Mouse (Mus musculus) neural tube, embryonic 15.5 days (tissue): ENCODE measurements at regions not wholly inside any gene's neighbourhood (a gene's known extent, or its start where the extent isn't known, plus 50 kb on each side); places are given as distances from the start of the nearest gene placed in this dataset.

Experiments used
- ATAC-seq: fragments of 200-750 bp; cut with Nextera tagmentation; 2 replicates; pipeline ENCODE4 v1.8.0; 2017; ENCODE audit warnings: mild to moderate bottlenecking, moderate TSS enrichment, moderate library complexity; ENCODE audit not compliant: low FRiP score
- H3K27ac ChIP-seq: fragments of 300-500 bp; sonication (generic); replicated peaks from 2 replicates; pipeline ENCODE4 v1.5.1; 2015; ENCODE audit warnings: mild to moderate bottlenecking, inconsistent platforms
- H3K27me3 ChIP-seq: fragments of 300-500 bp; sonication (generic); replicated peaks from 2 replicates; pipeline ENCODE4 v1.6.1; 2015; ENCODE audit warnings: inconsistent platforms
- H3K36me3 ChIP-seq: fragments of 300-500 bp; sonication (generic); 2 replicates; pipeline ENCODE4 v1.6.1; 2015; ENCODE audit warnings: inconsistent platforms
- H3K4me1 ChIP-seq: fragments of 300-500 bp; sonication (generic); 2 replicates; pipeline ENCODE4 v1.6.1; 2015; ENCODE audit warnings: inconsistent platforms
- H3K4me2 ChIP-seq: fragments of 300-500 bp; sonication (generic); 2 replicates; pipeline ENCODE4 v1.6.1; 2015; ENCODE audit warnings: inconsistent platforms, mild to moderate bottlenecking, moderate library complexity
- H3K4me3 ChIP-seq: fragments of 300-500 bp; sonication (generic); replicated peaks from 2 replicates; pipeline ENCODE4 v1.5.1; 2015; ENCODE audit warnings: mild to moderate bottlenecking, inconsistent platforms
- H3K9ac ChIP-seq: fragments of 300-500 bp; sonication (generic); replicated peaks from 2 replicates; pipeline ENCODE4 v1.6.1; 2015; ENCODE audit warnings: mild to moderate bottlenecking, inconsistent platforms
- H3K9me3 ChIP-seq: fragments of 300-500 bp; sonication (generic); replicated peaks from 2 replicates; pipeline ENCODE4 v1.6.1; 2016; ENCODE audit warnings: inconsistent platforms
- WGBS: fragments of 180-500 bp; shearing (Covaris S2); methylation state at CpG from one replicate; pipeline ENCODE4 v1.1.7; 2015; ENCODE audit warnings: mixed read lengths; 5-methylcytosine and 5-hydroxymethylcytosine counted together

DNA sequence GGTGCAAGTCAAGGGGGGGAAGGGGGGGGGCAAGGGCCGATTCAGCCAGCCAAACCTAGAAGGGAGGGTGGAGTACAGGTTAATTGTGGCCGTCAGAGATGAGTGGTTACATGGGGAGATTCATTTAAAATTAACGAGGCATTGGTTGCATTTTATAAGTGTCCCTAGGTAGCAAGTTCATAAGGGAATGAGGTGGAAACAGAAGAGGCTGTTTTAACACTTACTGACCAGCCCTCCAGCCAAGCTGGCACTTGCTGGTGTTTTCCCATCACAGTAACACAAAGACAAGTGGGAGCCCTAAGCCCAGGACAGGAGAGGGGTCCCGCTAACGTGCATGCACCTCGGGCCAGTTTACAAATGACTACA, 309.1 kb upstream of the Jarid2 start:
- no peaks in the 10 kb centered on the region for H3K36me3 ChIP-seq
- H3K9ac ChIP-seq: no peak overlapping the region
- H3K27me3 ChIP-seq: 0 out of 2 replicates have a peak, but pooled peaks cover 6% of the 10 kb centered on the region
- no peak for ATAC-seq
- no peak overlapping the region for H3K4me3 ChIP-seq
- H3K27ac ChIP-seq: no peak overlapping the region
- no peak overlapping the region; the same call in 1 of the 2 replicates for H3K4me2 ChIP-seq
- H3K4me1 ChIP-seq: peaks cover 19% of the 10 kb centered on the region
- no peaks in the 10 kb centered on the region for H3K9me3 ChIP-seq
- 18% methylated on average over 6 of the region's 6 CpGs for WGBS

DNA sequence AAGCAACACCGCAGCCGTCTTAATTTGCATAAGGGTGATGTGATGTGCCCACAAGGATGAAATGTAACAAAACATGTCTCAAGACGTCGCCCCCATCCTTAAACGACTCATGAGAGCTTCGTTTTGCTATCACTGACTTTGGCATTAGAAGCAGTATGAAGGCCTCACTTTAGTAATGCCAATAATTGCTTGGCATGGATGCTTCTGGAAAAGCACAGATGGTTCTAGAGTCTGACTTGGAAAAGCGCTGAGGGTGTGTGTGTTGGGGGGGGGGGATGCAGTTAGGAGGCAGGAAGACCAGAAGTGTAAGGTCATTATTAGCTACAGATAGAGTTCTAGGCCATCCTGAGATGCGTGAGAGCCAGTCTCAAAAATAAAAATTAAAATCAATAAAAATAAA, 308.3 kb upstream of the Jarid2 start:
- no peak overlapping the region for H3K4me2 ChIP-seq
- no peak overlapping the region for H3K9ac ChIP-seq
- H3K4me3 ChIP-seq: no peak overlapping the region
- H3K27ac ChIP-seq: no peak overlapping the region
- H3K9me3 ChIP-seq: no peaks in the 10 kb centered on the region
- no peaks in the 10 kb centered on the region for H3K36me3 ChIP-seq
- ATAC-seq: no peak
- WGBS: 93% methylated on average over 8 of the region's 8 CpGs
- H3K4me1 ChIP-seq: peaks cover 18% of the 10 kb centered on the region
- H3K27me3 ChIP-seq: 0 out of 2 replicates have a peak, but pooled peaks cover 4% of the 10 kb centered on the region

DNA sequence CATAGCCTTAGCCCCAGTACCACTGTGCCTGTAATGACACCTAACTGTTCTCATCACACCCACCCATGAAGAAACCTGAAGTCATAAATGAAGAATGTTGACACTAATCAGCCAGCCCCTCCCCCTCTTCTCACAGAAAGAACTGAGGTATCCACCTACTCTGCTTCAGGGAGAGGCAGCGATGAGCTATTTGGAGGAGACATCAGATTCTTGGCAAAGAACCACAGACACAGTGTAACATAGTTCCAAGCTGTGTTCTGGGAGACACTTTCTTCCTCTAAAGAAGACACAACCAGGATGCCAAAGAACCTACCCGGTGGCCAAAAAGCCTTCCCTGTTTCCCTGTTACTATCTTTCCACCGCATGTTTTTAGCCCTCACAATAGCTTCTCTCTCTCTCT, 307.8 kb upstream of the Jarid2 start:
- 86% methylated on average over 3 of the region's 3 CpGs for WGBS
- ATAC-seq: no peak
- Histone ChIP-seq H3K27ac (no peak overlapping the region), H3K27me3 (0 out of 2 replicates have a peak, but pooled peaks cover 3% of the 10 kb centered on the region), H3K9me3 (no peaks in the 10 kb centered on the region), H3K4me1 (peaks cover 16% of the 10 kb centered on the region), H3K4me2 (no peak overlapping the region), H3K36me3 (no peaks in the 10 kb centered on the region), H3K9ac (no peak overlapping the region), H3K4me3 (no peak overlapping the region)

DNA sequence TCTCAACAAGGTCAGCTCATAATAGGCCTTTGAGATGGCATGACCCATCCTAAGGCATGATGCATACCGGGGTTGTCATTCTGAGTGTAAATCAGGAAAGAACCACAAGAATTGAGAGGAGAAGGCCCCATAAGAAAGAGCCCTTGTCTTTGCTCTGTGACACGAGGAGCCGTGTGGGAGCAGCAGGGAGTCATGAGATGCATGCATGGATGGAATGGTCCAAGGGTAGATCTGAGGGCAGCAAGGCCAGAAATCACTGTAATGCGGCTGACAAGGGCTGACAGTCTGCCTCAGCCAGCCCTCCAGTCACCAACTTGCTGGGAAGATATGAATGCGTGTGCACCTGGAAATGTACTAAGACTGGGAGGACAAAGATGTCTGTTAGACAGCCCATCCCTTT, 307.4 kb upstream of the Jarid2 start:
- Histone ChIP-seq H3K36me3 (no peaks in the 10 kb centered on the region), H3K9ac (no peak overlapping the region), H3K27me3 (0 out of 2 replicates have a peak, but pooled peaks cover 3% of the 10 kb centered on the region), H3K4me2 (no peak overlapping the region), H3K4me3 (no peak overlapping the region), H3K27ac (no peak overlapping the region), H3K9me3 (no peaks in the 10 kb centered on the region), H3K4me1 (peaks cover 13% of the 10 kb centered on the region)
- WGBS: 59% methylated on average over 5 of the region's 5 CpGs
- ATAC-seq: no peak

DNA sequence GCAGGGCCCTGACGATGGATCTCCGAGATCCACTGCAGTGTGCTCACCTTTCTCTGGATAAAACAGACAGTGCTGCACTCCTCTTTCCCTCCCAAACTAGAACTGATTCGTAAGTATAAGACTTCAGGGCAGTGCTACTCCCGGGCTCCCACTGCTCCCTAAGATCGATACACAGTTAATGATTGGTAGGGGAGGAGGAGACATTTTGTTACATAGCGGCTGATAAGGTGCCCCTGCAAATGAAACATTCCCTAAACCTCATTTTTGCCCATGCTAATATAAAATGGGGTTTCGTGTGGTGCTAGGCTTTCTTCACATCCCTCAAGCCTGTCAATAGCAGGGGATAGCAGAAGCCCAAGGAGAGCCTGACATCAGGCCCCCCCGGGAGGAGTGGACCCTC, 298.8 kb upstream of the Jarid2 start:
- 86% methylated on average over 8 of the region's 8 CpGs for WGBS

DNA sequence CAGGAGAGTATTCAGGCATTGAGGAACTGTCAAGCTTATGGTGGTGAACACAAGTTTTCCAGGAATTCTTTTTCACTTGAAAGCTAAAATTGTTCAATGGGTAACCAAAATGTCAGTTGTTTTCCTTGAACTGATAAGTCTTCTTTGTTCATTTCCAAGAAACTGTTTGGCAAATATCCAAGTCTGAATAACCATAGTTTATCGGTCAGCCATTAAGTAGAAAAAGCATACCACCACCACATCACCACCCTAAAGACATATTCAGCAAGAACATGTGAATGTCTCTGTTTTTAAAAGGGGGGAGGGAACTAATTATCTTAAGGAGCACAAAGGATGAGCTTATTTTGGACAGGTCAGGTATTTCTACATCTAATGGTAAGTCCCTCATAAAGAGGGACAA, 291.6 kb upstream of the Jarid2 start:
- H3K9me3 ChIP-seq: no peaks in the 10 kb centered on the region
- no peak overlapping the region for H3K27ac ChIP-seq
- H3K27me3 ChIP-seq: no peaks in the 10 kb centered on the region
- ATAC-seq: no peak
- no peaks in the 10 kb centered on the region for H3K36me3 ChIP-seq
- no peak overlapping the region for H3K9ac ChIP-seq
- H3K4me1 ChIP-seq: no peaks in the 10 kb centered on the region
- H3K4me3 ChIP-seq: no peak overlapping the region
- 91% methylated on average over 1 of the region's 1 CpGs for WGBS
- H3K4me2 ChIP-seq: no peak overlapping the region

More for the DNA sequence above, 298.8 kb upstream of the Jarid2 start:
- Histone ChIP-seq H3K27me3 (no peaks in the 10 kb centered on the region), H3K4me3 (no peak overlapping the region), H3K36me3 (no peaks in the 10 kb centered on the region), H3K27ac (no peak overlapping the region), H3K9me3 (no peaks in the 10 kb centered on the region), H3K4me1 (no peaks in the 10 kb centered on the region), H3K4me2 (no peak overlapping the region), H3K9ac (no peak overlapping the region)
- ATAC-seq: no peak

DNA sequence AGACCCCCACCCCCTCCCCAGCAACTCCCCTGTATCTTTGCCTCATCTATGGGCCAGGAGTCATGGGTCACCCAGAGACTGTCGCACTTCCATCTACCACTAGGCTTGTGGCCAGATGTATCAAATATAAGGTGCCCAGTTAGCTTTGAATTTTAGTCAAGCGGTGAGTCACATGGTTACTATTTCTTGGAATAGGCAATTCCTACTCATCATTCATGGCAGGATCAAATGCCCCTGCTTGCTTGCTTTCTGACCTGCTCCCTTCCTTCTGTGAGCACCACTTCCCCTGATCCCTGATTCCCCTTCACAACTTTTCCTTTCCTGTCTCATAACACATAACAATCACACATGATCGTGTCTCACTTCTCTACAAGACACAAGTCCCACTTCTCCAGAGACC, 288.2 kb upstream of the Jarid2 start:
- Histone ChIP-seq H3K36me3 (no peaks in the 10 kb centered on the region), H3K4me2 (no peak overlapping the region), H3K4me1 (no peaks in the 10 kb centered on the region), H3K4me3 (no peak overlapping the region), H3K9ac (no peak overlapping the region), H3K27ac (no peak overlapping the region), H3K27me3 (no peaks in the 10 kb centered on the region), H3K9me3 (no peaks in the 10 kb centered on the region)
- 82% methylated on average over 3 of the region's 3 CpGs for WGBS
- ATAC-seq: no peak

DNA sequence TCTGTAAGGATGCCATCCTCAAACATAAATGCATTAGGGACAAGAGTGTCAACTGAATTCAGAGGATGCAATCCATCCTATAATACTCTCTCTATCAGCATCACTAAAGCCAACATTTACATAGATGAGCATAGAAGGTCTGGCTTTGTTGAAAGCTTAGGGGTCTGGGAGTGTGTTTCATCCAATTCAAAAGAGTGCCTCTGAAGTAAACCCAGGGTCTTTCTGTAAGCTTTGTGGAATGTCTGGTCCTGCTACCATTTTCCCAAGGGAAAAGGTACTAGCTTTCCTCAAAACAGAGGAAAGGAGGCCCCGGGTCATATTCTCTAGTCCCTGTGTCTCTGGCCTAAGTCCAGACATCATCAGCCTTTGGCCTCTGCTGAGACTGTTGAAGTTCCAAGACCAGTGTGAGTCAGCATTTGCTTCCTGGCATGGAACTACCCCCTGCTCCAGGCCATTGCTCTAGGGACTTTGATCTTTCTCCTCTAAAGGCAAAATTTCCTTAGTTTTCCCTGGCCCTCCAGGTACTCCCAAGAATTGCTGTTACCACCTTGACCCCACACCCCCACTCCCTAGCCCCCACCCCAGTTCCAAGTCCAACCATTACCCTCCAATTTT, 280.0 kb upstream of the Jarid2 start:
- ATAC-seq: no peak
- WGBS: 77% methylated on average over 1 of the region's 1 CpGs
- Histone ChIP-seq H3K4me2 (no peak overlapping the region), H3K4me3 (no peak overlapping the region), H3K9ac (no peak overlapping the region), H3K36me3 (no peaks in the 10 kb centered on the region), H3K9me3 (no peaks in the 10 kb centered on the region), H3K27ac (no peak overlapping the region), H3K27me3 (no peaks in the 10 kb centered on the region), H3K4me1 (no peaks in the 10 kb centered on the region)

DNA sequence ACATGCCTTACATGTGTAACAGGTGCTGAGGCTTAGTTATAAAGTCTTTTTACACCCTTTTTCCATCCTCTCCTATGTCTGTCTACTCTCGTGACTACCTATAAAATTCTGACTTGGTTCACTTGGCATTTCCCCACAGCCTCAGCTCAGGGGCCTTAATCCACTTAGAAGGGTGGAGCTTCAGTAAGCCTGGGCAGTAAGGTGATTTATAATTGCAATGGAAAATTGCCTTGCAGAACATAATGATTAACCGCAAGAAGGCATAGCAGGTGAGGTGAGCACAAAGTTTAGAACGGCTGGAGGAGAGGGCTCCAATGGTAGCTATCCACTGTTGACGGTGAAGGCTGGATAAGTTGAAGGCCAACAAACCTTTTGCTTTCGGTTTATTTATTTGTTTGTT, 278.1 kb upstream of the Jarid2 start:
- no peaks in the 10 kb centered on the region for H3K4me1 ChIP-seq
- WGBS: 89% methylated on average over 5 of the region's 5 CpGs
- H3K9me3 ChIP-seq: no peaks in the 10 kb centered on the region
- no peaks in the 10 kb centered on the region for H3K36me3 ChIP-seq
- H3K4me2 ChIP-seq: no peak overlapping the region
- H3K27me3 ChIP-seq: no peaks in the 10 kb centered on the region
- no peak for ATAC-seq
- no peak overlapping the region for H3K4me3 ChIP-seq
- H3K27ac ChIP-seq: no peak overlapping the region
- no peak overlapping the region for H3K9ac ChIP-seq

DNA sequence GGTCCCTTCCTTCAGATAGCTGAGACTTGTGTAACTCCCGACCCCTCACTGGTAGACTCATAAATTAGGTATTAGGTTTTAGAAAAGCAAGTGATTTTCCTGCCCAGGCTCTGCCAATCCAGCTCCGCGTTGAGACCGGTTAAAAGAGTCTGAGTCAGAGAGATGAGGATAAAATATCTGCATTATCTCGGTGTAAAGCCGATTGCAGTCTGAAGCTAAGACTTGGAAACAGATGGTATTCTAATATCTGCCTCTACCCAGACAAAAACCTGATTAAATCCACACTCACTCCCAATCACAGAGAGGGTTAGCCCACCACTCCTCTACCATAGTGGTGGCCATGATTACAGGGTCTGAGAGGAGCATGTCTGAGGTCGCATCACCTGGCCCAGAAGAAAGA, 276.1 kb upstream of the Jarid2 start:
- H3K27ac ChIP-seq: no peak overlapping the region
- no peak for ATAC-seq
- H3K27me3 ChIP-seq: no peaks in the 10 kb centered on the region
- 61% methylated on average over 7 of the region's 7 CpGs for WGBS
- no peaks in the 10 kb centered on the region for H3K9me3 ChIP-seq
- no peak overlapping the region for H3K4me2 ChIP-seq
- no peaks in the 10 kb centered on the region for H3K4me1 ChIP-seq
- H3K4me3 ChIP-seq: no peak overlapping the region
- no peak overlapping the region for H3K9ac ChIP-seq
- H3K36me3 ChIP-seq: no peaks in the 10 kb centered on the region

DNA sequence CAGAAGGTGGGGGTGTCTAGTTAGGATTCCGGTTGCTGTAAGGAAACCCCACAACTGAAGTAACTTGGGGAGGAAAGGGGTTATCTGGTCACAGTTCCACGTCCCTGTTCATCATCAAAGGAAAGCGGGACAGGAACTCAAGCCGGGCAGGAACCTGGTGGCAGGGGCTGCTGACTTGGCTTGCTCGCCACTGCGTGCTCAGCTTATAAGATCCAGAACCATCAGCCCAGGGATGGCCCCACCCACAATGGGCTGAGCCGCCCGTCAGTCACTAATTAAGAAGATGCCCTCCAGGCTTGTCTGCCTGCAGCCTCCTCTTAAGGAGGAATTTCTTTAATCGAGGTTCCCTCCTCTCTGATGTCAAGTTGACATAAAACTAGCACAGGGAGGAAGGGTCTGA, 275.1 kb upstream of the Jarid2 start:
- Histone ChIP-seq H3K4me1 (no peaks in the 10 kb centered on the region), H3K9me3 (no peaks in the 10 kb centered on the region), H3K9ac (no peak overlapping the region), H3K27ac (no peak overlapping the region), H3K4me2 (no peak overlapping the region), H3K36me3 (no peaks in the 10 kb centered on the region), H3K27me3 (no peaks in the 10 kb centered on the region), H3K4me3 (no peak overlapping the region)
- 59% methylated on average over 9 of the region's 9 CpGs for WGBS
- ATAC-seq: no peak

DNA sequence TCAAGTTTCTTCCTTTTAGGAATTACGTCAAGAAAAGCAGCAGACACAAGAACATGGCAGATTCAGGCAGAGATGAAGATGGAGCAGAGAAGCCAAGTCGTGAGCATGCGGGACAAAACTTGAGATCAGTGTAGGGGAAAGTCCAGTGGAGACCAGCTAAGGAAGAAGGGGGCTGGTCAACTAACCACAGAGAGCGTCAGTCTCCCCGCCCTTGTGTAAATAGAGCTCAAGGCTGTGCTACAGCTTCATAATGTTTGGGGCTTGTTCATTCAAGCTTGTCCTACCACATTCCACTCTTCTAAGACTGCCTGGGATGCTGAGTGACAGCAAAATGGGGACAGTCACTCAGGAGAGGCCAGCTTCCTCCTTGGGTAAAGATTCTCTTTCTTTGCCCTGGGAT, 274.1 kb upstream of the Jarid2 start:
- Histone ChIP-seq H3K36me3 (no peaks in the 10 kb centered on the region), H3K4me1 (no peaks in the 10 kb centered on the region), H3K27me3 (no peaks in the 10 kb centered on the region), H3K9ac (no peak overlapping the region), H3K9me3 (no peaks in the 10 kb centered on the region), H3K27ac (no peak overlapping the region), H3K4me2 (no peak overlapping the region), H3K4me3 (no peak overlapping the region)
- no peak for ATAC-seq
- WGBS: 84% methylated on average over 5 of the region's 5 CpGs

DNA sequence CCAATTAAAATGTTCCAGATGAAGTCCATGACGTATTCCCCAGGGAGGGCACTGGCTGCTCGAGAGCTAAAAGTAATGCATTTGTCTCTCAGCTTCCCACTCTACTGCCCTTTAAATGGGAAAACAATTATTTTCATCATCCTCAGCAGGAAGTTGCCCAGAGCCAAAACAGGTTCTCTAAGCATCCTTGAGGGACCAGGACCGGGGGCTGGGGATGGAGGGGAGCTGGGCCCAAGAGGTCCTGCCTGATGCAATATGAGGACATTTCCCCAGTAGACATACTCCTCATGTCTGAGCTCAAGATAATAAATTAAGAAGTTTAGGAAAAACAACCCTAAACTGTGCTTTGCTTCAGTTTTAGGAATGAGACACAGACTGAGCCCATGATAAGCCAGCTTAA, 270.5 kb upstream of the Jarid2 start:
- Histone ChIP-seq H3K9me3 (no peaks in the 10 kb centered on the region), H3K4me2 (no peak overlapping the region), H3K27me3 (no peaks in the 10 kb centered on the region), H3K4me1 (no peaks in the 10 kb centered on the region), H3K9ac (no peak overlapping the region), H3K36me3 (no peaks in the 10 kb centered on the region), H3K4me3 (no peak overlapping the region), H3K27ac (no peak overlapping the region)
- no peak for ATAC-seq
- WGBS: 45% methylated on average over 3 of the region's 3 CpGs
